Mouse (Mus musculus) heart, embryonic 14.5 days (tissue): ENCODE results near the gene Doc2b. TPM values are rescaled to one million over a fixed set of nuclear protein-coding genes. Genes with fewer than 3 reads are reported as not detected.

Source experiments
- ATAC-seq: fragments of 200-750 bp; cut with Nextera tagmentation; 2 replicates; pipeline ENCODE4 v1.8.0; 2017; ENCODE audit warnings: low read depth, moderate TSS enrichment; ENCODE audit not compliant: insufficient number of reproducible peaks, insufficient read depth, low FRiP score
- H3K27ac ChIP-seq, 2 experiments: fragments of 200-500 bp in 1 of 2; fragments of 300-500 bp in 1 of 2; sonication (generic) in 1 of 2; replicated peaks in 1 of 2; 2 replicates each; pipeline ENCODE4 v1.5.1; 2012 to 2014; ENCODE audit warnings: low read depth in 2 of 2, low read length in 2 of 2, control low read depth in 1 of 2, mild to moderate bottlenecking in 1 of 2, mixed read lengths in 1 of 2; ENCODE audit not compliant: control insufficient read depth in 1 of 2, insufficient read depth in 1 of 2
- H3K27me3 ChIP-seq: fragments of 300-500 bp; sonication (generic); 2 replicates; pipeline ENCODE4 v1.6.1; 2014; ENCODE audit warnings: mild to moderate bottlenecking, low read length, control low read depth; ENCODE audit not compliant: control insufficient read depth, insufficient read depth
- H3K36me3 ChIP-seq: fragments of 300-500 bp; sonication (generic); 2 replicates; pipeline ENCODE4 v1.6.1; 2014; ENCODE audit warnings: mild to moderate bottlenecking, control low read depth, low read length, mixed read lengths; ENCODE audit not compliant: control insufficient read depth, insufficient read depth
- H3K4me1 ChIP-seq, 2 experiments: fragments of 200-500 bp in 1 of 2; fragments of 300-500 bp in 1 of 2; sonication (generic) in 1 of 2; 2 replicates each; pipeline ENCODE4 v1.6.1; 2012 to 2014; ENCODE audit warnings: low read length in 2 of 2, control low read depth in 1 of 2, mixed read lengths in 1 of 2; ENCODE audit not compliant: control insufficient read depth in 2 of 2, insufficient read depth in 2 of 2
- H3K4me2 ChIP-seq: fragments of 300-500 bp; sonication (generic); 2 replicates; pipeline ENCODE4 v1.6.1; 2014; ENCODE audit warnings: mild to moderate bottlenecking, low read length
- H3K4me3 ChIP-seq, 2 experiments: fragments of 200-500 bp in 1 of 2; fragments of 300-500 bp in 1 of 2; sonication (generic) in 1 of 2; 2 replicates each; pipeline ENCODE4 v1.5.1; 2012 to 2014; ENCODE audit warnings: low read length in 2 of 2, mild to moderate bottlenecking in 2 of 2, control low read depth in 1 of 2, low read depth in 1 of 2, moderate library complexity in 1 of 2; ENCODE audit not compliant: control insufficient read depth in 1 of 2, insufficient read depth in 1 of 2
- H3K9ac ChIP-seq: fragments of 300-500 bp; sonication (generic); 2 replicates; pipeline ENCODE4 v1.6.1; 2014; ENCODE audit warnings: mild to moderate bottlenecking, low read length
- H3K9me3 ChIP-seq: fragments of 300-500 bp; sonication (generic); 2 replicates; pipeline ENCODE4 v1.6.1; 2016; ENCODE audit warnings: low read length, control low read depth; ENCODE audit not compliant: control insufficient read depth
- WGBS: fragments of 180-500 bp; shearing (Covaris S2); extraction: QIAGEN DNeasy Blood & Tissue Kit; methylation state at CpG from one replicate; pipeline ENCODE4 v1.1.7; 2014; 5-methylcytosine and 5-hydroxymethylcytosine counted together
- polyA plus RNA-seq: library from polyadenylated mRNA; unstranded; fragments of >200 nt; fragmentation: Nextera tagmentation; extraction: Ambion mirVana; gene quantifications from 2 replicates; pipeline ENCODE4 v1.2.1, GENCODE M21; 2014

The Doc2b gene
- polyA plus RNA-seq, 1 experiment from 2014 or later: 0.22 TPM

- 81% methylated on average over 7 of the region's 7 CpGs for WGBS
- no peak for ATAC-seq
- Histone ChIP-seq H3K27ac (no peak overlapping the region), H3K9ac (no peak overlapping the region), H3K4me2 (no peak overlapping the region), H3K27me3 (peaks cover 18% of the 10 kb centered on the region), H3K36me3 (no peaks in the 10 kb centered on the region), H3K9me3 (no peaks in the 10 kb centered on the region), H3K4me1 (no peaks in the 10 kb centered on the region), H3K4me3 (no peak overlapping the region)
Measured at GRCm38 (mm10) chr11:75801771-75802550, 6.1 kb upstream of the Doc2b start.

GRCm38 (mm10) chr11:75801369-75801768, 5.5 kb upstream of the Doc2b start:
- Histone ChIP-seq H3K4me1 (no peaks in the 10 kb centered on the region), H3K27ac (no peak overlapping the region), H3K4me3 (no peak overlapping the region), H3K9ac (no peak overlapping the region), H3K9me3 (no peaks in the 10 kb centered on the region), H3K27me3 (peaks cover 24% of the 10 kb centered on the region), H3K4me2 (no peak overlapping the region), H3K36me3 (no peaks in the 10 kb centered on the region)
- WGBS: 73% methylated on average over 4 of the region's 4 CpGs
- no peak; the same call in 1 of the 2 replicates for ATAC-seq

- no peak overlapping the region for H3K4me3 ChIP-seq
- H3K9ac ChIP-seq: no peak overlapping the region
- no peaks in the 10 kb centered on the region for H3K9me3 ChIP-seq
- peaks cover 68% of the 10 kb centered on the region for H3K27me3 ChIP-seq
- H3K4me2 ChIP-seq: no peak overlapping the region
- 68% methylated on average over 13 of the region's 13 CpGs for WGBS
- H3K27ac ChIP-seq: no peak overlapping the region
- no peaks in the 10 kb centered on the region for H3K36me3 ChIP-seq
- no peak for ATAC-seq
- peaks cover 0 to 10% of the 10 kb centered on the region in 2 experiments; a peak in 1 of 4 replicates for H3K4me1 ChIP-seq
Measured at GRCm38 (mm10) chr11:75796536-75797246, 842 bp upstream of the Doc2b start.

- Histone ChIP-seq H3K27ac (no peak overlapping the region), H3K4me3 (peak overlapping the region; percentile 39 to 49)
Measured at GRCm38 (mm10) chr11:75795321-75795636, 570 bp downstream of the Doc2b start.

GRCm38 (mm10) chr11:75794602-75795320, 1.1 kb downstream of the Doc2b start:
- H3K27ac ChIP-seq: no peak overlapping the region
- no peak for ATAC-seq
- H3K9me3 ChIP-seq: no peaks in the 10 kb centered on the region
- peaks cover 0 to 10% of the 10 kb centered on the region in 2 experiments; a peak in 1 of 4 replicates for H3K4me1 ChIP-seq
- WGBS: 9% methylated on average over 45 of the region's 45 CpGs
- peak overlapping the region; percentile 73 for H3K4me2 ChIP-seq
- H3K9ac ChIP-seq: peak overlapping the region; percentile 64
- H3K36me3 ChIP-seq: no peaks in the 10 kb centered on the region
- peak overlapping the region; percentile 39 to 49 for H3K4me3 ChIP-seq
- peaks cover 68% of the 10 kb centered on the region for H3K27me3 ChIP-seq

More at GRCm38 (mm10) chr11:75795321-75795636, 570 bp downstream of the Doc2b start:
- H3K27me3 ChIP-seq: peaks cover 68% of the 10 kb centered on the region
- peak overlapping the region; percentile 64 for H3K9ac ChIP-seq
- no peaks in the 10 kb centered on the region for H3K36me3 ChIP-seq
- peaks cover 0 to 10% of the 10 kb centered on the region in 2 experiments; a peak in 1 of 4 replicates for H3K4me1 ChIP-seq
- ATAC-seq: no peak
- H3K4me2 ChIP-seq: peak overlapping the region; percentile 73
- WGBS: 2% methylated on average over 37 of the region's 42 CpGs
- H3K9me3 ChIP-seq: no peaks in the 10 kb centered on the region

GRCm38 (mm10) chr11:75793351-75793750, 2.5 kb downstream of the Doc2b start:
- Histone ChIP-seq H3K4me2 (no peak overlapping the region), H3K9me3 (no peaks in the 10 kb centered on the region), H3K4me3 (no peak overlapping the region), H3K27me3 (peaks cover 64% of the 10 kb centered on the region), H3K36me3 (no peaks in the 10 kb centered on the region), H3K4me1 (peaks cover 0 to 10% of the 10 kb centered on the region in 2 experiments; a peak in 1 of 4 replicates), H3K27ac (no peak overlapping the region), H3K9ac (no peak overlapping the region)
- WGBS: 74% methylated on average over 5 of the region's 5 CpGs
- no peak for ATAC-seq

- no peaks in the 10 kb centered on the region for H3K36me3 ChIP-seq
- no peak for ATAC-seq
- H3K9ac ChIP-seq: no peak overlapping the region
- H3K27me3 ChIP-seq: peaks cover 56% of the 10 kb centered on the region
- 64% methylated on average over 5 of the region's 5 CpGs for WGBS
- H3K4me3 ChIP-seq: no peak overlapping the region
- H3K27ac ChIP-seq: no peak overlapping the region
- peaks cover 0 to 10% of the 10 kb centered on the region in 2 experiments; a peak in 1 of 4 replicates for H3K4me1 ChIP-seq
- no peak overlapping the region for H3K4me2 ChIP-seq
- no peaks in the 10 kb centered on the region for H3K9me3 ChIP-seq
Measured at GRCm38 (mm10) chr11:75792535-75792934, 3.3 kb downstream of the Doc2b start.
